Mouse (Mus musculus) heart, embryonic 10.5 days (tissue): ENCODE measurements around the gene Slc5a5. TPM values are rescaled to one million over a fixed set of nuclear protein-coding genes. Genes with fewer than 3 reads are reported as not detected.

ENCODE experiments used
- microRNA counts: library from miRNA; unstranded; fragments of <30 nt; microRNA quantifications from one replicate; lab custom pipeline; 2017
- microRNA-seq: library from miRNA; unstranded; fragments of <30 nt; microRNA quantifications from one replicate; pipeline ENCODE4, GENCODE M21; 2017
- polyA plus RNA-seq: library from polyadenylated mRNA; unstranded; fragments of >200 nt; fragmentation: Nextera tagmentation; extraction: Ambion mirVana; gene quantifications from 2 replicates; pipeline ENCODE4 v1.2.1, GENCODE M21; 2016

The Slc5a5 gene
- polyA plus RNA-seq, 1 experiment from 2014 or later: 0.29 TPM

MicroRNAs encoded within 50 kb of the gene (microRNA counts, 519-probe panel; counts per million panel counts)
- microRNA mmu-miR-1969 (lab: Ali Mortazavi, UCI): not detected

Small RNAs within 50 kb of the gene (microRNA-seq; reads per million reads assigned to microRNA genes)
- gene Mir1969: 10.9 reads per million, percentile 25 among the genes with 10 or more reads in this experiment
- not detected for gene Mir7067

Other genes starting within 250 kb of the Slc5a5 start
- 38.0 and 42.0 TPM in 2 replicates for gene Pgpep1, start 232.4 kb downstream of the Slc5a5 start, polyA plus RNA-seq
- 344 and 410 TPM in 2 replicates for gene Lsm4, start 219.5 kb downstream of the Slc5a5 start, polyA plus RNA-seq
- gene Jund, start 193.8 kb downstream of the Slc5a5 start, polyA plus RNA-seq: 76.3 and 116 TPM in 2 replicates
- not detected in 2 replicates for gene Iqcn, start 189.3 kb downstream of the Slc5a5 start, polyA plus RNA-seq
- gene Gm3336, start 174.2 kb downstream of the Slc5a5 start, polyA plus RNA-seq: not detected in 2 replicates
- 0.45 and 0.48 TPM in 2 replicates for gene Pde4c, start 169.0 kb downstream of the Slc5a5 start, polyA plus RNA-seq
- 11.2 and 14.2 TPM in 2 replicates for gene Rab3a, start 138.1 kb downstream of the Slc5a5 start, polyA plus RNA-seq
- gene Mpv17l2, start 131.8 kb downstream of the Slc5a5 start, polyA plus RNA-seq: 39.0 and 44.6 TPM in 2 replicates
- gene Pik3r2, start 116.0 kb downstream of the Slc5a5 start, polyA plus RNA-seq: 40.6 and 43.5 TPM in 2 replicates
- 7.9 and 9.3 TPM in 2 replicates for gene Mast3, start 87.7 kb downstream of the Slc5a5 start, polyA plus RNA-seq
- 0.12 TPM in 1 of 2 replicates, not detected in the other for gene Il12rb1, start 84.3 kb downstream of the Slc5a5 start, polyA plus RNA-seq
- 3.7 and 3.8 TPM in 2 replicates for gene Arrdc2, start 53.0 kb downstream of the Slc5a5 start, polyA plus RNA-seq
- 1.1 and 1.6 TPM in 2 replicates for gene Kcnn1, start 29.5 kb downstream of the Slc5a5 start, polyA plus RNA-seq
- 120 and 143 TPM in 2 replicates for gene Ccdc124, start 18.8 kb downstream of the Slc5a5 start, polyA plus RNA-seq
- 2,378 and 2,634 TPM in 2 replicates for gene Rpl18a, start 4.7 kb upstream of the Slc5a5 start, polyA plus RNA-seq
- gene Map1s, start 13.2 kb upstream of the Slc5a5 start, polyA plus RNA-seq: 49.6 and 58.4 TPM in 2 replicates